Comparison of ENCODE assay signal across 7 mouse cellular contexts in the genomic region with DNA sequence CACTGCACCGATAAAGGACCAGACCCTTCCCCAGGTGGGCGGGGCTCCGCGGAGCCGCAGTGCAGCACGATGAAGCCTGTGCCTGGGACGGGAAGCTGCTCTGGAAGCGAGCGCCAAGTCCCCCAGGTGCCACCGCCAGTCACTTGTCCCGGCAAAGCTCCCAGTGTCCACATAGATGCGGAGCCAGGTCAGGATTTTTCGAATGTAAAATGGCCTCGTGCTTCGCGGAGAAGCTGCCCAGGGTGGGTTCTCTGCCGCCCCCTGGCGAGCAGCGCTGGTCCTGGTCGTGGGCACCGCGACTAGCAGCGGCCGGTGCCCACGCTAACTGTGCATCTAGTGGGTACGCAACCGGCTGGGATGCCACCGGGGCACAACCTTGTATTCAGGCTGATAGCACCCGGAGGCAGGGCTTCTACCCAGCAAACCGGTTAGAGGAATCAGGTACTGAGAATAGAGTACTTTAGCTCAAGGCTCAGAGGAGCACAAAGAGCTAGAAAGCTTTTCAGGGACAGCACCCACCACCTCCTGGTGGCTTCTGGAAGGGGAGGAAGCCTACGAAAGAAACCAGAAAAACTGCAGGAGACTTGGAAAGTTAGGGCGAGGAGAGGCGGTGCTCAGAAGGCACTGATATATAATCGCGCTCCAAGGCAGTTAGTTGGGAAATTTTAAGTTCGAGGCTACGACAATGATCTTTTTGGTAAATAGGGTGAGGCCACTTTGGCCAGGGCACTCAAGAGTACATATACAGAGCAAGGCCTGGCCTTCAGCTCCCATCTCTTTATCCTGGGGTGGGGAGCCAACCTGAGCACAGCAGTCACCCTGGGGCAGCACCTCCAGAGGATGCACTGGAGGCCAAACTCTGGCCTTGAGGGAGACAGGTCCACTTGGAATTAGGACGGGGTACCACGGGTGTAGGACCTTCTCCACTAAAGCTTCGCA. TPM values are rescaled to one million over a fixed set of nuclear protein-coding genes. Genes with fewer than 3 reads are reported as not detected.
DNase-seq lines count a peak whose midpoint lies in the region; ATAC-seq and TF ChIP-seq lines count a peak whose summit lies in the region.

No protein-coding gene starts in this region.

- whole genome bisulfite sequencing in intestine, postnatal 0 days = 6% methylated on average over 40 of the region's 40 CpGs
- WGBS in limb, embryonic 13.5 days = 7% methylated on average over 40 of the region's 40 CpGs
- WGBS in midbrain, embryonic 14.5 days = 6% methylated on average over 40 of the region's 40 CpGs

- peak; percentile 94 for TF ChIP-seq CTCF in intestine, postnatal 0 days (IDR thresholded peaks at IDR 0.05; ENCODE audit: low read depth)

- no peaks in the 10 kb centered on the region for H3K9me3 ChIP-seq in intestine, postnatal 0 days (ENCODE audit: control insufficient read depth)
- no peaks in the 10 kb centered on the region for H3K9me3 ChIP-seq in limb, embryonic 13.5 days
- H3K9me3 ChIP-seq in midbrain, embryonic 14.5 days (ENCODE audit: control insufficient read depth, low read length) = no peaks in the 10 kb centered on the region

- H3K36me3 ChIP-seq in intestine, postnatal 0 days (ENCODE audit: control insufficient read depth, insufficient read depth) = peaks cover 3% of the 10 kb centered on the region; the same call in 1 of the 2 replicates
- peaks cover 10% of the 10 kb centered on the region for H3K36me3 ChIP-seq in limb, embryonic 13.5 days
- peaks cover 6% of the 10 kb centered on the region; the same call in 1 of the 2 replicates for H3K36me3 ChIP-seq in midbrain, embryonic 14.5 days (ENCODE audit: control insufficient read depth, insufficient read depth, low read length)

- H3K9ac ChIP-seq in intestine, postnatal 0 days (ENCODE audit: low read depth, low read length) = peak overlapping the region; percentile 58
- peak overlapping the region; percentile 76 for H3K9ac ChIP-seq in limb, embryonic 13.5 days
- peak overlapping the region; percentile 63 for H3K9ac ChIP-seq in midbrain, embryonic 14.5 days (replicated peaks; ENCODE audit: low read length)

- ATAC-seq in intestine, postnatal 0 days = peak; percentile 29; the same call in 1 of the 2 replicates
- peak; percentile 26 for ATAC-seq in limb, embryonic 13.5 days (ENCODE audit: low FRiP score, low read depth)
- peak; percentile 41 for ATAC-seq in midbrain, embryonic 14.5 days (ENCODE audit: low FRiP score, low TSS enrichment)

- 0 out of 2 replicates have a peak, but pooled peaks cover 6% of the 10 kb centered on the region for H3K27me3 ChIP-seq in intestine, postnatal 0 days (replicated peaks; ENCODE audit: control insufficient read depth, insufficient read depth, low read length)
- H3K27me3 ChIP-seq in limb, embryonic 13.5 days = no peaks in the 10 kb centered on the region
- H3K27me3 ChIP-seq in midbrain, embryonic 14.5 days (ENCODE audit: control insufficient read depth, insufficient read depth, low read length) = no peaks in the 10 kb centered on the region

- H3K4me3 ChIP-seq in intestine, postnatal 0 days (ENCODE audit: low read depth, low read length) = peak overlapping the region; percentile 48
- peak overlapping the region; percentile 48 for H3K4me3 ChIP-seq in limb, embryonic 13.5 days
- peak overlapping the region; percentile 38 for H3K4me3 ChIP-seq in midbrain, embryonic 14.5 days (replicated peaks; ENCODE audit: low read depth, low read length)

- H3K4me1 ChIP-seq in intestine, postnatal 0 days (replicated peaks; ENCODE audit: control insufficient read depth, insufficient read depth, low read length) = peaks cover 6% of the 10 kb centered on the region; the same call in 1 of the 2 replicates
- peaks cover 43% of the 10 kb centered on the region for H3K4me1 ChIP-seq in limb, embryonic 13.5 days
- peaks cover 29% of the 10 kb centered on the region for H3K4me1 ChIP-seq in midbrain, embryonic 14.5 days (ENCODE audit: control insufficient read depth, insufficient read depth, low read length)

- DNase-seq in adrenal gland, postnatal 4 days (ENCODE audit: low spot score in 2 of 2) = peak; percentile 65 to 72
- peak; percentile 85 for DNase-seq in embryo, embryonic 9.5 days (ENCODE audit: extremely low spot score)
- peak; percentile 96 for DNase-seq in heart, adult 11 months
- DNase-seq in midbrain, embryonic 14.5 days = peak; percentile 91
- peak; percentile 57 for DNase-seq in spleen, adult 12 weeks (ENCODE audit: low spot score)

- H3K27ac ChIP-seq in intestine, postnatal 0 days (ENCODE audit: low read depth, low read length) = no peak overlapping the region
- peak overlapping the region; percentile 98 for H3K27ac ChIP-seq in limb, embryonic 13.5 days
- peak overlapping the region; percentile 94 for H3K27ac ChIP-seq in midbrain, embryonic 14.5 days (replicated peaks; ENCODE audit: low read depth, low read length)

- H3K4me2 ChIP-seq in intestine, postnatal 0 days (replicated peaks; ENCODE audit: low read depth) = peak overlapping the region; percentile 86
- H3K4me2 ChIP-seq in limb, embryonic 13.5 days (replicated peaks) = peak overlapping the region; percentile 67
- H3K4me2 ChIP-seq in midbrain, embryonic 14.5 days (ENCODE audit: low read length) = peak overlapping the region; percentile 63

RNA-seq across cellular contexts. Expression of a gene that starts 49.5 kb away (rescaled TPM):
- total RNA-seq in adrenal gland, postnatal 4 days (2021) = 10 to 100 TPM; 36.1 to 36.9 TPM
- polyA plus RNA-seq in intestine, postnatal 0 days (2015; fragmentation: Nextera tagmentation; extraction: Ambion mirVana) = 10.2 and 11.2 TPM in 2 replicates
- polyA plus RNA-seq in limb, embryonic 13.5 days (2015; fragmentation: Nextera tagmentation; extraction: Ambion mirVana) = 34.7 and 34.9 TPM in 2 replicates
- 24.8 and 38.2 TPM in 2 replicates for polyA plus RNA-seq in midbrain, embryonic 14.5 days (2014; fragmentation: Nextera tagmentation; extraction: Ambion mirVana)

RNA-seq across cellular contexts. Expression of a gene that starts 49.6 kb away (rescaled TPM):
- total RNA-seq in adrenal gland, postnatal 4 days (2021) = under 1 TPM; 0.45 to 0.59 TPM
- not detected in 2 replicates for polyA plus RNA-seq in intestine, postnatal 0 days (2015; fragmentation: Nextera tagmentation; extraction: Ambion mirVana)
- polyA plus RNA-seq in limb, embryonic 13.5 days (2015; fragmentation: Nextera tagmentation; extraction: Ambion mirVana) = 0.22 and 0.34 TPM in 2 replicates
- polyA plus RNA-seq in midbrain, embryonic 14.5 days (2014; fragmentation: Nextera tagmentation; extraction: Ambion mirVana) = 0.38 TPM in 1 of 2 replicates, not detected in the other

RNA-seq across cellular contexts. Expression of a gene that starts 58.4 kb away (rescaled TPM):
- total RNA-seq in adrenal gland, postnatal 4 days (2021) = 10 to 100 TPM; 97.5 to 98.1 TPM
- 6.1 and 6.2 TPM in 2 replicates for polyA plus RNA-seq in intestine, postnatal 0 days (2015; fragmentation: Nextera tagmentation; extraction: Ambion mirVana)
- 29.4 and 31.7 TPM in 2 replicates for polyA plus RNA-seq in limb, embryonic 13.5 days (2015; fragmentation: Nextera tagmentation; extraction: Ambion mirVana)
- 44.2 and 56.2 TPM in 2 replicates for polyA plus RNA-seq in midbrain, embryonic 14.5 days (2014; fragmentation: Nextera tagmentation; extraction: Ambion mirVana)
